Mouse (Mus musculus) spleen, postnatal 10 days (tissue): ENCODE data around the gene Tfcp2l1.
"Not testable (repeated sequence)": the region's sequence is repeated elsewhere in the genome, so short reads cannot be mapped to it uniquely, and the experiment has no call there.

Source experiments
- DNase-seq, 2 experiments: peaks; one replicate each; pipeline ENCODE4 v3.0.0; 2021 to 2022; ENCODE audit warnings: low spot score in 2 of 2

Gene Tfcp2l1

DNA sequence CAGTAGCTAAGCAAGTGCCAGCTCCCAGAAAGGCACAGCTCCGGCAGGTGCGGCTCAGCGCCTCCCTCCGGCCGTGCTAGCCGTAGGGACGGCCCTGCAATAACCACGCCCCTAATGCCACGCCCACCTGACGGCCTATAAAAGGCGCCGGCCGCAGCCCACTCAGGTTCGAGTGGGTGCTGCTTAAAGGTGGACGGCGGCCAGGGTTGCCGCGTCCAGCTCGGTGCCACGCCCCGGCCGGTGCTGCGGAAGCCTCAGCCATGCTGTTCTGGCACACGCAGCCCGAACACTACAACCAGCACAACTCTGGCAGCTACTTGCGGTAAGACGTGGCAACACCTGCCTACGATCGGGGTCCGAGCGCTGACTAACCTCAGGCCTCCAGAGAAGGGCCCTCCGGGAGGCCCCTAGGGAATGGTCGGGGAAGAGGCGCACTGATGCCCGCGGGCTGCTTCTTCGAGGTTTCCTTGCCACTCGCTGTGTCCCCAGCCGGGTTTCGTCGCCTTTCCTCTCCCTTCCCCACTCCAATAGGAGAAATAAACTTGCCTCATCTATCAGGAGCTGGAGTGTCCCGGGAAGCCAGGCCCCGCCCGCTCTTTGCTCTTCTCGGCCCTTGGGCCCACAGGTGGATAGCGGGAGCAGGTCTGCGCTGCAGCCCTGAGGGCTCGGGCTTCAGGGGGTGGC, at the start of gene Tfcp2l1:
TSS of gene Tfcp2l1 (plus strand) at position 165 of the 684 bp plus-strand sequence.
- peak; percentile 33 to 75 for DNase-seq

DNA sequence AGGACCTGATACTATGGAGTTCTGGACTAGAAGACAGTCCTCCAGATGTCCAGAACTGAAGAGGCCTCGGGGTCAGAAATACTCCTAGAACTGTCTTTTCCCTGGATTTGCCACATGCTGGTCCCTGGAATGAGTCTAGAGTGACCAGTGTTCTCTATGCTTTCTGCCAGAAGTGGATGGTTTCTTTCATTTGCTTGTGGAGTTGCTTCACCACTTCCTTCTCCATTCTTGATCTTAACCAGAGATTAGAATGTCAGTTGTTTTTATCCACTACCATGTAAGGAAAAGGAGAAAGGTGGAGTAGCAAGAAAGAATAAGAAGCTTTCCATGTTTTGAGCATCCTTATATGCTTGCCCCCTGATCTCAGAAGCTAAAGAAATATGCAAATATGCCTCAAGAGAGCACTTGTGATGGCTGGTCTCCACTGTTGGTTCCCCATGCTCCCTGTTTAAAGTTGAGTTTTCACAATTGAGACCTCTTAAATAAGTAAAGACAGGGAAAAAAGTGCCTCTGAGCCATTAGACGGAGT, 47.5 kb upstream of the Tfcp2l1 start:
- no peak for DNase-seq

DNA sequence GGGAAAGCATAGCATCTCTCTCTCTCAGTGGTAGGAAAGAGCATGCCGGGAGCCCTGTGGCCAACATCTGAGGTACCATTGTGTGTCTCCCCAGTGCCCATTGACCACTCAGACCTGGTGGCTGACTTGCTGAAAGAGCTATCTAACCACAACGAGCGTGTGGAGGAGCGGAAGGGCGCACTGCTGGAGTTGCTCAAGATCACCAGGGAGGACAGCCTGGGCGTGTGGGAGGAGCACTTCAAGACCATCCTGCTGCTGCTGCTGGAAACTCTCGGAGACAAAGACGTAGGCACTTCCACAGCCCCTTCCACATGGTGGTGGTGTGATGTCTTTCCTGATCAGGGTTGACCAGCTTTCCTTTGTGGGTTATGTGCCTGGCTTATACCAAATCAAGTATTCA, 46.6 kb upstream of the Tfcp2l1 start:
- no peak for DNase-seq

DNA sequence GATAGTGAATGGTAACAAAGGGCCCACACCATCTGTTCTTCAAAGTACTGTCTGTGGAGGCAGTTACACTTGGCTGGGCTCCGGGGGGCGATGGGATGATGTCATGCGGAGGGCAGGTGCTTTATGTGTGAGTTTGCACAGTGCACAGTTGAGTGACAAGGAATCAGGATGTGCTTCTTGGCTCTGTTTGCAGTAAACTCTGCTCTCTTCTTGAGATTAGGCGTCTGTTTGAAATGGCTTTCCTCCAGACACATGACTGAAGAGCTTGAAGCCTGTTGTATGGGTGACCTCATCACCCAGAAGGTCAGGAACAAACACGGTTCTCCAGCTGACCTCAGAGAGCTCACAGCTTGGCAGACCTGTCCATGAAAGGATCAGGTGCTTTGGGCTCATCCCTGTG, 38.0 kb upstream of the Tfcp2l1 start:
- DNase-seq = no peak

DNA sequence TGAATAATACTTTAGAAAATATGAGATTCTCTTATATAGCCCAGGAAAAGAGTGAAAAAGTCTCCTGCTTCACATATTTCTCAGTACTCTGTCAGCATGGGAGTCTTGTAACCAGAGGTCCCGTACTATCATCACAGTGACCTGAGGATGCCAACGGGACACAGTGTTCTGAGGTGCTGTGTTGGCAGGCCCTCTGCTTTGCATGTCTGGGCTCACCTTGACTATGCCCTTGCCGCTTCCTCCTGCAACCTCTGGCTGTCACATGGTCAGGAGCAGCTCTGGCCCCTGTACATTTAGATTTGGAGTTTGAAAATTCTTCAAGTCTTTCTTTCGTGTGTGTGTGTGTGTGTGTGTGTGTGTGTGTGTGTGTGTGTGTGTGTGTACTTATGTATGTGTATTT, 34.8 kb upstream of the Tfcp2l1 start:
- DNase-seq = no peak

DNA sequence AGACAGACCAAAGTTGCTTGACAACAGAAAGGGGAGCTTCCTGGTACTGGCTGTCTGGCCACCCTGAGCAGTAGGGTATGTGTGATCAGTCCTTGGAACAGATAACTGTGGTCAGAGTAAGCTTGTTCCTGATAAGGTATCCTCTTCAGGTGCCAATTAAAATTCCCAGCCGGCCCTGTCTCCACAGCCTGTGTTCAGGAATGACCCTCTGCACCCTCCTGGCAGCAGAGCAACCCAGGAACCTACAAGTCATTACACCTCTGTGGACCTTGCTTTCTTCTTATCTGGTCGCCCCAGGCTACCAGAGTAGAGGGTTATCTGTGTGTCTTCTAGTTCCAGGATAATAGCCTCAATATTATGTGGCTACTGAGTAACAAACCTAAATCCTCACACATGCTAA, 32.4 kb upstream of the Tfcp2l1 start:
- DNase-seq = no peak

DNA sequence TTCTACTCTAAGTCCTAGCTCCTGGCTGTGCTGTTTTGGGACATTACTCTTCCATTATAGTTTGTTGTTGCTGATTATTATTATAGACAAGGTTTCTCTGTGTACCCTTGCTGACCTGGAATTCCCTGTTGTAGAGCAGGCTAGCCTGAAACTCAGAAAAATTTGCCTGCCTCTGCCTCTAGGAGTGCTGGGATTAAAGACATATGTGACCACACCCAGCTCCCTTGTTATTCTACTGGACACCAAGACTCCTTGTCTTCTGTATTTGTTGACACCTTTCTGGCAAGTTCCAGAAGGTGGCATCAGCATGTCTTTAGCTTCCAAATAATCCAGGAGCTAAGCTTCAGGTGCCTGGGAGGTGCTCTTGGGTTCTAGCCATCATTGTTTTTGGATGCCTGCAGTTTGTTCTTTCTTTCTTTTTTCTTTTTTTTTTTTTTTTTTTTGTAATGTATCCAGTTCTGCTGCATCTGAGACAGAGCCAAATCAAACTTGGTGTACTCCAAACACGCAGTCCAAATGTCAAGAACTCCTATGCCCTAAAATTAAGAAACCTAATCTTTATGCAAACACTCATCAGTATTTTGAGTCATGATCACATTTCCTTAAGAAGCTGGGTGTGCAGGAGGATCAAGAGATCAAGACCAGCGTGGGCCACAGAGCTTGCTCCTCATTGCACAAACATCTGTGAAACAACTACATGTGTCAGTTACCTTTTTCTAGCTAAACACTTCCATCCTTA, 30.1 kb upstream of the Tfcp2l1 start:
- no peak for DNase-seq

DNA sequence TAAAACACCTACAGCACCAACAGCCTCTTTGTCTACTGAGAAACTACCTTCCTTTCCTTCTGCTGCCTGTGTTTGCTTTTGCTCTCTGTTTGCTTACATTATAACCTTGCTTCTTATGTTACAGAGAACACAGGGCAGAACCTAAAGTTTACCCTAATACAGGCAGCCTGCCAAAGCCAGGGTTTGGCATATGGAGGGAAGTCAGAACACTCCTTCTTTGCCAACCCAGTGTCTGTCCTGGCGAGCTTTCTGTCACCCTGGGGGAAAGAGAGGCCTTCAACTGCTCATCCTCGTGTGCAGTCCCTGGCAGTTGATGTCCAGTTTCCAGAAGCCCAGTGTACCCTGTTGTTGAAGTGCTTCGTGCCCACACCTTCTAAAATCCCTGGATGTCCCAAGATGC, 29.4 kb upstream of the Tfcp2l1 start:
- DNase-seq = no peak

DNA sequence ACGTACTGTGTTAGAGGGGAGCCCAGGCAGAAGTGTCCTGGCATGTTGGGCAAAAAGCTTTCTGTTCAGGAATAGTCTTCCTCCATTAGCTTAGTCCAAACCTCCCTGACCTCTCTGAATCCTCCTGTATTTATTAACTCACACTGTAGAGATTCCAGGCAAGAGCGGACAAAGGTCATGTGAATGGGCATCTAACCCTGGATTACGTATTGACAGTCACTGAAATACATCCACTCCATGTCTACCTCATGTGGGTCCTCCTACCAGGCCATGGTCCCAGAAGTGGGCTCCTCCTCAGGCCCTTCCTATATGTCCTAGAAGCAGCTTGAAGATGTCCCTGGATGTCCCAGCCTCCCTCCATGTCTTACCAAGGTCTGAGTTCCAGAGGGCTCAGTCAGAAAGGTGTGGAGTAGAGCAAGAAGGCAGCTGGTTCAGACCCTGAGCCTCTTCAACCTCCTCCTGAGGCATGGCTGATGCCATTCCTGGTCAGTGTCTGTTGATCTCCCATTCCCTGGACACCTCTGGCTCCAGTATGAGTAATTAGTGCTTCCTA, 14.0 kb upstream of the Tfcp2l1 start:
- DNase-seq = no peak

DNA sequence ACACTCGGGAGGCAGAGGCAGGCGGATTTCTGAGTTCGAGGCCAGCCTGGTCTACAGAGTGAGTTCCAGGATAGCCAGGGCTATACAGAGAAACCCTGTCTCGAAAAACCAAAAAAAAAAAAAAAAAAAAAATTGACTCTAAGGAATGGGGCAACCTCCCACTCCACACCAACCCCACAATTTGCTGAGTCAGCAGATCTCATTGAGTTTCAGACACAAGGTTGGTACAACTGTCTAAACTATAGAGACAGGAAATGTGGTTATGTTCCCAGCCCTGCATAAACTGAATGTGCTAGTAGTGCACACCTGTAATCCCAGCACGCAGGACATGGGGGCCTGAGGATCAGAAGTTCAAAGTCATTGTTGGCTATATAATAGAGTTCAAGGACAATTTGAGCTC, 6.7 kb upstream of the Tfcp2l1 start:
- not testable (repeated sequence) for DNase-seq

DNA sequence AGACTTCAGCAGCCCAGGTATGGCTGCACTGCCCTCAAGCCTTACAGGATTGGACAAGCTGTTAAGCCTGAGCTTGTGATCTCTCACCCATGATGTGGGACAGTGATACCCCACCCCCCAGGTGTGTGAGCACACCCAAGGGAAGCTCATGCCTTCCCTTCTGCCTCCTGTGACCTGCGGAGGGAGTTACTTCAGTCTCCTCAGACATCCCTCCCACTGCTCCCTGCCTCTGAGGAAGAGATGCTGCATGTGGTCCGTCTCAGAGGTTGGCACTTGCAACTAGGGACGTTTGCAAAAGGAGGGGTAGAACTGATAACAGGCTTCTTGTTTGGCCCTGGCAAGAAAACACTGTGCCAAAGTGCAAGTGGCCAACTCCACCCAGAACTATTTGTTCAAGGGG, 4.9 kb upstream of the Tfcp2l1 start:
- DNase-seq = no peak

DNA sequence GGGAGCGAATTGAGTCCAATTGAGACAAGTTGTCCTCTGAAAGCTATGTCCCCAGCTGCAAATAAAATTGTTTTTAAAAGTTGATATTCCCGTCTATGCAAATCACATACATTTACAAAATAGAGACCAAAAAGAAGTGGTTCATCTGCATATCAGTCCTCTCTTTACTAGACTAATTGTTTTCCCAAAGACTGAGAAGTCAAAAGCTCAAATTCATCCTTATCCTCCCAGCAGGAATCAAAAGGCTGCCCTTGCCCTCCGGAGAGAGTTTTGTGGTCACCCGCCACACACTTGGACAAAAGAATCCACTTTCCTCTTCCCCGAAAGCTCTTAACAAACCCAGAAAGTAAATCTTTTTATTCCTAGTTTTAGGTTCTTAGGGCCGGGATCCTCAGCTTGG, 2.3 kb upstream of the Tfcp2l1 start:
- no peak for DNase-seq

DNA sequence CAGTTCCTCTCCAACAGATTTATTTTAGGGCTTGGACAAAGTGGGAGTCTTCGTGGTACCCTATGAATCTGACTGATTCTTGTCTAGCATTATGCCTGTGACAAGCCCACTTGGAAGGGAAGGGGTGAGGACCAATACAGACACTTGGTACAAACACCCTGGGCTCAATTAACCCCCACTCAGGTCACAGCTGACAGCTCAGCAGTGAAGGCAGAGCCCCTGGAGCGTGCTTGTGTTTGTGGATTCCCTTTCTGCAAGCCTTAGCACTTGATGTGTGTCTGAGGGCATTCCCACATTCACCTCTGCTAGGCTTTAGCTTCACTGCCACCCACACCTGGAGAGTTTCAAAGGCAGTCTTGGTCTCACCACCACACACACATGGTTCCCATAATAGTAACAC, 1.8 kb upstream of the Tfcp2l1 start:
- no peak for DNase-seq

DNA sequence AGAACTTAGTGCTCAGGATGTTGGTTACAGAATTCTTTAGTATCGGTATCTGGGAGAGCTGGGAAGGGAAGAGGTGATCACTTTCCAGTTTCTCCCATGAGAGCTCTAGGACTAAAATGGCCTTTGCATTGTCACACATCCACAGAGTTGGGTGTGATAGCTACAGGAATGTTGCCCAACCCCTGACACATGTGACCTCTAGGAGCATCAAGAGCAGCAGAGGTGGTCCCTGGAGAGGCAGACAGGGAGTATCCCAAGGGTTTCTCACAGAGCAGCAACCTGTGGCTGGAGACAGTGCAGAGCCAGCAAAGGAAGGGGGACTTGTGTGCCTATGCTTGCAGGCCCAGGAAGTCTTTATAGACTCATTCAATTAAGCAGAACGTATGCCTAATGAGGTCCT, 1.3 kb upstream of the Tfcp2l1 start:
- no peak for DNase-seq

DNA sequence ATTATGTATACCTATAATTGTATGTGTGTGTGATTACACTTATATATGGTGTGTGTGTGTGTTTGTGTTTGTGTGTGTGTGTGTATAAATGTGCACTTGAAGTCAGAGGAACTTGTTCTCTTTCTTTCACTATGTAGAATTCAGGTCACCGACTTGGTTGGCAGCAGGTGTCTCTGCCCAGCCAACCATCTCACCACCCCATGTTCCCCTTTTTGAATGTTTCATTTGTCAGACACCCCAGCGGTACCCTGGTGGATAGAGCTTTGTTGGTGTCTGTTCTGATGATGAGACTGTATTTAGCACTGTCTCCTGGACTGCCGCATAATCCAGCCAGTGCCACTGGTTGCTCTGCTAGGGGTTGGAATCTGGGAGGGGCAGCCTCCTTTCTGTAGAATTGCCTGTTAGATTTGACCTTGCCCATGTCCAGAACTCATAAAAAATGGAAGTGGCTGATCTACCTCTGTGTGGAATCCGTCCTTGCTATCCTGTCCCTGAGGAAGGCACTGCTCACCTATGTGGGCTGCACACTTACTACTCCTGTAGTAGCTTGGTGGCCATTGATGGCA, 5.8 kb downstream of the Tfcp2l1 start:
- no peak for DNase-seq

DNA sequence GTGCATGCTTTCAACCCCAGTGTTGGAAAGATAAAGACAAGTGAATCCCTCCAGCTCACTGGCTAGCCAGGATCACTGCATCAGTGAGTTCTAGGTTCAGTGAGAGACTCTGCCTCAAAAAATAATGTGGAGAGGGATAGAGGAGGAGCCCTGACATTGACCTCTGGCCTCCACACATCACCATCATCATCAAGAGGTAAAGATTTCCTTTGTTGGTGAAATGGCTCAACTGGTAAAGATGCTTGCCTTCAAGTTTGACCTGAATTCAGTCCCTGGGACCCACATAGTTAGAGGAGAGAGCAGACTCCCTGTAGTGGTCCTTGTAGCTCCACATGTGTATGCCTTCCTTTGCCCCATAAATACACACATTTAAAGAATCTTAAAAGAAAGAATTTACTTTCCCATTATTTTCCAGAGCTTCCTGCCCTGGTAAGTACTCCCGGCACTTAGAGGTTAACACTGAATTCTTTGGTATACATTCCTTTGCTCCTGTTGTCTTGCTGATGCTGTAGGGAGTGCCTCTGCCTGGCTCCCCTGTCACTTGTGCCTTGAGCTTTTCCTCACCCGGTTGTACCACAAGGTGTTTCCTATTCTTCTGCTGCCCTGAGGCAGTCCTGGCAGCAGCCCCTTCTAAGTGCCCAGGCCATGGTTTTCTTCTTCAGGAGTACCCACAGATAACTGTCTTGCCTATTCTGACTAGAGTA, 14.7 kb downstream of the Tfcp2l1 start:
- no peak for DNase-seq

DNA sequence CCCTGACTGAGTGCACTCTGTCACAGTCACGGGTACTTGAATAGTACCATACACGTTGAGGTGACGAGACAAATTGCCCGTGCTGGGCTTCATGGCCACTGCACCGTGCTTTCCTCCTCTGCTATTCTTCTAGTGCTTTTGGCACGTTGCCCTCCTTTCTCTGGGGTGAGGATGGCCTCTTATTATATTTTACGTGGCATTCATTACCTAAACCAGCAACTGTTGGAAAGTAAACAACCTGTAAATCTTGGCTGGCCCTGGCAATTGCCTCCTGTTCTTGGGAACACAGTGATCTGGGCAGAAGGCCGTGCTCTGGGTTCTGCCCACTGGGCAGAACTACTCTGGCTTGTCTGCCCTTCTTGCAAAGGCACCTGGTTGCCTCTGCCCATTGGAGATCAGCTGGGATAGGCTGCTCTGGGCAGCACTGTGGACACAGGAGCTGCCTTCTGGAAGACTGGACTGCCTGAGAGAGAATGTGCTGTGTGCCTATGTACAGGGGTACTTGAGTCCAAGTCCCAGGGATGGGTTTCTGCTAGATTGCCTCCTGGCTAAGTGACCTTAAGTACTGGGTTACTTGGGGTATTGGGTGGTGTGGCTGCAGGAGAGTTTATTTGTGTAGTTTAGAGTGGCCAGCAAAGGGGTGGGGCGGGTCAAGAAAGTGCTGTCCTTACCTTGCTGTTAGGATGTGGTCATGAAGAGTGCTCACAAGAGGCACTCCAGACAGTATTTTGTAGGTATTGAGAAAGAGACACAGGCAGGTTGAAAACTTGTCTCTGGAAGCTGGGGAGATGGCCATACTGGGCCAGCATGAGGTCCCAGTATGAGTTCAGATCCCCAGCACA, 15.6 kb downstream of the Tfcp2l1 start:
- no peak for DNase-seq

DNA sequence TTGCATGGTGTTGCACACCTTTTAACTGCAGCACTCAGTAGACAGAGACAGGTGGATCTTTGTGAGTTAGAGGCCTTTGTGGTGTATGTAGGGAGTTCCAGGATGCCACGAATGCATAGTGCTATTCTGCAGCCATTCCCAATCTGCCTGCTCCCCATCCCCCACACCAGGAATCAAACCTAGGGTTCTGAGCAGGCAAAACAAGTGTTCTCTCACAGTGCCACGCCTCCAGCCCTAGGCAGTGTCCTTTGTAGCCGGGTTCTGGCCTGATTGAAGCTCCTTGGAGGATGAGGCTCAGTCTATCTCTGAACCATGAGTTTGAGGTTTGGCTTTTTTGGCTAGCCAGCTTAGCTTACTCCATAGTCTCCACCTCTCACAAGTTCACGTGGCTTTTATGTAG, 18.0 kb downstream of the Tfcp2l1 start:
- no peak for DNase-seq

DNA sequence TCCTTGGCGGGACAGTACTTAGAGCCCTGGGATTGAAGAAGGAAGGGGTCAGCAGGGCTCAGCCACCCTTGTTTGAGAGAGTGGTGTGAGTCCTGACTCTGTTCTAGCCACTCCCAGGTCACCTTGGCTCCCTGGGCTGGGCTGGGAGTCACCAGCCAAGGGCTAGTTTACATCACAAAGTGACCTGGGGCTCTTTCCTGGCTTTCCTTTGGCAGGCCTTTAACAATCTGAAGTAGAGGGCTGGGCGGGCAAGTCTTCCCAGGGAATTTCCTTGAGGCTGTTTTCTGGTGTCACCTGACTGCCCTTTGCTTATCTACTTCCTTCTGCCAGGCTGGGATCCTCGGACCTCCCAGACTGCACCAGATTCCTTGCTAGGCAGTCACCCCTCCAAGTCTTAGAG, 20.3 kb downstream of the Tfcp2l1 start:
- no peak for DNase-seq

DNA sequence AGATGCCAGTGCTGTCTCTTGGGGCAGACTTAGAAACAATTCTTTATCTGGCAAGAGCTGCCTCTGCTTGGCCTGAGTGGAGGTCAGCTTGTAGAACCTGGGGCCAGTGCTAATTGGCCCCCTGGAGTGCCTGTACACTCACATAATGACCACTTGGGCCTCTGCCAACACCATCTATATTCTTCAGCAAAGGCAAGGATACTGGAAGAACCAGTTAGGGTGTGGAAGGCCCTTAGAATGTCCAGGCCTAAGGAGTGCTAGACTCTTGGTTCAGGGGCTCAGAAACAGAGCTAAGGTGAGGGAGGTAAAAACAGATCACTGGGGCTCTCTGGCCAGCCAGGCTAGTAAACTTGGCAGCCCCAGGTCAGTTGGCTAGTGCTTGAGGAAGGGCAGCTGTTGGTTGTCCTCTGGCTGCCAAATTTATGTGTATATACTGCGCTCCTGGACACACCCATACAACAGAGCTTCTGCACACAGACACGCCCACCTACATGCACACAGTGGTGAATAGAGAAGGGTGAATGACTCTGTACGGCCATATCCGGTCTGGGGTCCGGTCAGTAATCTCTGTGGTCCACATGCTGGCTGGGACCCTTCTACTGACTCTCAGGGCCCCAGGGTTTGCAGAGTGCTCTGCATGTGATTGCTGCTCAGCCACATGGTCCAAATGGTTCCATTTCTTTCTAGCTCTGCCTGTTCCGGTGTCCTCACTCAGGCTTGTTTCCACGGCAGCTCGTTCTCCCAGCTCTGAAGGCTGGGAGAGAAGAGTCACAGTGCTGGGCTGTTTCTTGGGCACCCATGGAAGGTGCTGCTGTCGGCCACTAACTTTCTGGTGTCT, 22.4 kb downstream of the Tfcp2l1 start:
- no peak for DNase-seq
